Mouse (Mus musculus): ENCODE measurements around the gene Shisa9.
"Not testable (repeated sequence)": the region's sequence is repeated elsewhere in the genome, so short reads cannot be mapped to it uniquely, and the experiment has no call there.

Shisa9 gene

DNA sequence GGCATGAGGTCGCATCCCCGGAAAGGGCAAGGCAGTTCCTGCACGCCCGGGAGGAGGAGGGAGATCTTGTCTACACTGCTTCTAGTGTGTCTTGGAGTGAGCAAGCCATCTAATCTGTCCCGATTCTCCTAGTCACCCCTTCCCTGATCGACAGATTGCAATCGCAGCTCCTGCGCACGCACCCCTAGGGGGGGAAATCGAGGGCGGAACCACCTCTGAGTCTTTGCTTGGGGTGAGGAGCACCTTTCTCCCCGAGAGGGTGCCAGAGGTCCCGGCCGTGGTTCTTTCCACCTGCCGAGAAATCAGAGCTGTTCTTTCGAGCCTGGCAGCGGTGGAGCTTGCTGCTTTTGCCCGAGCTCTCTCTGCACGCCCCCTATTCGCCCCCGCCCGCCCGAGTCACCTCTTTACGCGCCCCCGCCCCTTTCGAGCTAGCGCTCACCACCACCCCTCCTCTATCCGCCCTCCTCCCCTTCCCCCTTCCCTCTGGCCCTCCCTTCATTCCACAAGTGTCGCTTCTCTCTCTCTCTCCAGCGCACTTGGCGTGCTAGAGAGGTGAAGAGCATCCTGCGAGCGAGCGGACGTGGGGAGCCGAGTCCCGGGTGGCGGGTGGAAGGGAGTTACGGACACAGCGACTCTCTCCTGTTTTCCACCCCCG is at the start of gene Shisa9:
Gene Shisa9 (plus strand): TSS at position 498 of the 655 bp plus-strand sequence.
- peak; percentile 82 for DNase-seq (ENCODE audit: low read depth, low spot score)

DNA sequence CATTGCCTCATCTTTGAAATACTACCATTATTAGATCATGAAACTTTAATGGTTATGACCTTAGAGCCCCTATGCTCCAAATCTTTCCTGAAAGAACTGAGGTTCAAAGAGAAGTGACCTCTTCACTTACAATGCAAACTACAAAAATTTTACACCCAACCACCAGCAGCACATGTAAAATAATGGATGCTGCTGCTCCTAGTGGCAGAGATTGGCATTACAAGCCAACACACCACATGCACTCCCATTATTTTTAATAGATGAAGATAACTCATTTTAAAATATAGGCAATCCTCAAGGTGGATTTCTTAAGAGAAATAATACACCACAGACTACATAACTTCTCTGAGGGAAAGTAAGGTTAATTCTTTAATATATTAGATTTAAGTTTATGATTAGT is 43.4 kb upstream of the Shisa9 start:
- peak; percentile 63 for DNase-seq (ENCODE audit: low read depth, low spot score)

DNA sequence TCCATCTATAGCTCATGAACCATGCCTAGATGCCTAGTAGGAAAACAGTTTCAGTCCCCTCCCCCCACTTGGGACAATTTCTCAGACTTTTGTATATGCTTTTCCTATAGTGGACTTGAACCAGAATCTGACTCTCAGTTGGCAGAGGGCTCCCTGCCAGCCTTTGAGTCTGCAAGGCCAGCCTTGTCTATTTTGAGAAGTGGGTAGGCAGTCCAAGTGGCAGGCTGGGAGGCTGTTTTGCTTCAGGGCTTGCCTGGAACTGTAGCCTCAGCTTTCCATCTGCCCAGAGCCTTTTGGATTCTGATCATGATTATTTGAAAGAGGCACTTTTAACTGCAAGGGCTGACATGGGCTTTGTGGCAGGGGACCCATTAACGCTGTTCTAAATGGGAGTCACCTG is 23.2 kb upstream of the Shisa9 start:
- peak; percentile 72 for DNase-seq (ENCODE audit: low read depth, low spot score)

DNA sequence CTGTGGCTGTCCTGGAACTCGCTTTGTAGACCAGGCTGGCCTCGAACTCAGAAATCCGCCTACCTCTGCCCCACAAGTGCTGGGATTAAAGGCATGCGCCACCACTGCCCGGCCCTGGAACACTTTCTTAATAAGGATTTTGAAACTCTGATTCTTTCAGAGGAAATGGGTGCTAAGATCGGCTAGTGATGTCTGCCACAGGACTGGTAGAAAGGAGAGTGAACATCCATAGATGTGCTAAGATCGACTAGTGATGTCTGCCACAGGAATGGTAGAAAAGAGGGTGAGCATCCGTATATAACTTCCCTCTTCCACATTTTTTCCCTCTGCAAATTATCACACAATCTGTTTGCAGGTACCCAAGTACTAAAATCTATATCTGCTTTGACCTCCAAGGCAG is 17.9 kb upstream of the Shisa9 start:
- no peak for DNase-seq (ENCODE audit: low read depth, low spot score)

DNA sequence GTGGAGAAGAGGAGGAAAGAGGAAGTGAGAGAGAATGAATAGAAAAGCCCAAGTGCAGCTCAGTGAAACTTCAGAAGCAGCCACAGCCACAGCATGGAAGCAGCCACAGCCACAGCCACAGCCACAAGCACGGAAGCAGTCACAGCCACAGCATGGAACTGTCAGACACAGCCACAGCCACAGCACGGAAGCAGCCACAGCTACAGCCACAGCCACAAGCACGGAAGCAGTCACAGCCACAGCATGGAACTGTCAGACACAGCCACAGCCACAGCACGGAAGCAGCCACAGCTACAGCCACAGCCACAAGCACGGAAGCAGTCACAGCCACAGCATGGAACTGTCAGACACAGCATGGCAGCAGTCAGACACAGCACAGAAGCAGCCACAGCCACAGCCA is 17.1 kb upstream of the Shisa9 start:
- not testable (repeated sequence) for DNase-seq (ENCODE audit: low read depth, low spot score)

DNA sequence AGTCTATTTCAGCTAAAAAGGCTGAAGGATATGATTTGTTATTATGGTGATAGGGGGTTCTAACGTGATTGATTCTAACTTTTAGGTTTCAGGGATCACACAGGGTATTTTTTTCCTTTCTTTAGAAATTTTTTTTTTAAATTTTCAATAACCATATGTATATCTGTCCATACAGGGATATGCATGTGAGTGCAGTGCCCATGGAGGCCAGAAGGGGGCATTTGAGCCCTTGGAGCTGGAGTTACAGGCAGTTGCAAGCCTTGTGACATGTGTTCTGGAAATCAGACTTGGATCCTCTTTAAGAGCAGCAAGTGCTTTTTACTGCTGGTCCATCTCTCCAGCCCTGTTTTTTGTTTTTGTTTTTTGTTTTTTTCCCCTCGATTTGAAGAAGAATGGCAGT is 16.3 kb upstream of the Shisa9 start:
- DNase-seq (ENCODE audit: low read depth, low spot score): no peak

DNA sequence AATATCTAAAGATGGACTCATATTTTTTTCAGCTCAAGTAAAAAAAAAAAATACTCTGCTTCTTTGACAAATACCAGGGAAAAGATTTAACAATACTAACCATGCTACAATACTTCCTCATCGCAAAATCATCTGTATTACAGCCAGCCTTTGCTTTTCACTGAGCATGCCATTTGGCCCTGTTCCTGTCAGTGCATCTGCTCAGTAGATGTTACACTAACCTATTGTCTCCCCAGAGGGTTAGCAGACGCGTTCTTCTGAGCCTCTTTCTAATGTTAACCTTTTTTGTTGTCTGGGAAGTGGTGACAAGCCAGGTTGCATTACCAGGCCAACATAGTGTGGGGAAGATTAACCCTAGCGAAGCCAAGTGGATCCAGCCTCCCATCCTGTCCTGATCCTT is 10.2 kb upstream of the Shisa9 start:
- peak; percentile 25 for DNase-seq (ENCODE audit: low read depth, low spot score)

DNA sequence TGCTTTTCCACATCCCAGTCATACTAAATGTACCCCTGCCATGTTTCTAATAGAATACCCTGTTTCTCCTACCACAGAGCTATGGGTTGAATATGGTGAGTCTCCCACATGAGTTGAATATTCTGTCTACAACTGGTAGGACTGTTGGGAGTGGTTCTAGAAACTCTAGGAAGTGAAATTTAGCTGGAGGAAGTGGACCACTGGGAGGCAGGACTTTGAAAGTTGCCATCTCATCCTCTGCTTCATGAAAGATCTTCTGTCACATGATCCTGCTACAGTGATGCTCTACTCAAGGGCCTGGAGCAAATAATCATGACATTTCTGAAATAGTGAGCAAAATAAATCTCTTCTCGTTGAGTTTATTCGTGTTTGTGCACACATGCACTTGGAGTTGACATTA is 7.2 kb upstream of the Shisa9 start:
- DNase-seq (ENCODE audit: low read depth, low spot score): no peak

DNA sequence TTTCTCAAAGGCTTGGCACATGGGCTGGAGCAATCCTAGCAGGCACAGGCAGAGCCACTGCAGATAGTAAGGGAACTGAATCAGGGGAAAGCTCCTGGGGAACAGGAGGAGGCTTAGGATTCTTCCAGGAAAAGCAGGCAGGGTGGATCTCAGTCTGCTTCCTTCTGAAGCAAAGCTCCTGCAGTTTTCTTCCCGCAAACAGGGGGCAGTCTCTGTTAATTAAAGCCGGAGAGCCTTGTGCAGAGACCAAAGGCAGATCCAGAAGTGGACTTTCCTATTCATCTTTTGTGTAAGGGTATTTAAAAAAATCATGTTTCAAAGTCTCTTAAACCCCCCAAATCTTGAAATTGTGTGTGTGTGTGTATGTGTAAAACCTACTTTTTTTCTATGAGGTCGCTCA is 3.1 kb upstream of the Shisa9 start:
- peak; percentile 83 for DNase-seq (ENCODE audit: low read depth, low spot score)

DNA sequence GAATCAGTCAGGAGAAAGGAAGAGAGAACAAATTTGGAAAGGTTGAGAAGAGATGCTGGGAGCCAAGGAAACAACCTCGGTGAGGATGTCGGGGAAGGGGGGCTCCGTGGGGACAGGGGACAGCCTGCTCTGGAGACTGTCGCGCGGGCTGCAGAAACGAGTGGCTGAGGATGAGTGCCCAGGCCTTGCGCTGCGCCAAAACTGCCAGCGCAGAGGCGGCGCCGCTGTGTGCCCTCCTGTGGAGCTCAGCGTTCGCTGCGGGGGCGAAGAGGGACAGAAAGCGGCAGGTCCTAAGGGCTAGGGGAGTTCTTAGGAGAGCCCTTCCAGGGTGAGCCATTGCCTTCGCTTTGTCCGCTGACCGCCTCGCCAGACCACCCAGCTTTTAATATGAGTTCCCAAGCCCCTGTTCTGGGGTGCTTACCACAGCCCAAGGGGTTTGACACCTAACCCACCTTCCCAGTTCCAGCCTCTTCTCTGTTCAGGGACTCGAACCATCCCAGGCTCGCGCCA is 752 bp upstream of the Shisa9 start:
- peak; percentile 70 for DNase-seq (ENCODE audit: low read depth, low spot score)

DNA sequence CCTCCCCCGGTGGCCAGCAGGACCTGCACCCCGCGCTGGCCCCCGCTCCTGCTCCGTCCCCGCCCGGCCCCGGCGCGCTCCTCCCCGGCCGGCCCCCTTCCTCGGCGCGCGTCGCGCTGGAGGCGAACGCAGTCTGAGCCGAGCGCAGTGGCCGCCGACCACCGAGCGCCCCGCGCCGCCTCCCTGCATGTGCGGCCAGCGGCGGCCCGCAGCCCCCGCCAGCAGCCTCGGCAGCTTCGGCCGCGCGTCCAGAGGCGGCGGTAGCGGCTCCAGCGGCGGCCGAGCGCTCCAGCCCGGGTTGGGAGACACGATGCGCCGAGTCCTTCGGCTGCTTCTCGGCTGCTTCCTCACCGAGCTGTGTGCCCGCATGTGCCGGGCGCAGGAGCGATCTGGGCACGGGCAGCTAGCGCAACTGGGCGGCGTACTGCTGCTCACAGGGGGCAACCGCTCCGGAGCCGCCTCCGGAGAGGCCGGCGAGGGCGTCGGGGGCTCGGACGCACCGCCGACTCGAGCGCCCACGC is 418 bp downstream of the Shisa9 start:
- peak; percentile 45 for DNase-seq (ENCODE audit: low read depth, low spot score)

DNA sequence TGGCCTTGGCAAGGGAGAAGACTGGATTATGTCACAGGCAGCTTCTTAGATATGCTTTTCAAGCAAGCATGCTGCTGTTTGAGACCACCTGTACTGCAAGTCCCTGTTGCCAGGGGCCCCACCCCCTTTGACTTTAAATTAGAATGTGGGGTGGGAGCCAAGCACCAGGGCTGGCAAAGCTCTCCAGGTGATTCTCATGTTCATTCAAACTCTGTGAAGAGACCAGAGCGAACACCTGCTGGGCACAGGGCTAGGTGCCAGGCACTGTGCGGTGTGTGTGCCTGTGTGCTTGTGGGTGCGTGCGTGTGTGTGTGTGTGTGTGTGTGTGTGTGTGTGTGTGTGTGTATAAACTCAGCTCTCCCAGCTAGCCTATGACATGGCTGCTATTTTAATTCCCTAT is 3.1 kb downstream of the Shisa9 start:
- peak; percentile 24 for DNase-seq (ENCODE audit: low read depth, low spot score)

DNA sequence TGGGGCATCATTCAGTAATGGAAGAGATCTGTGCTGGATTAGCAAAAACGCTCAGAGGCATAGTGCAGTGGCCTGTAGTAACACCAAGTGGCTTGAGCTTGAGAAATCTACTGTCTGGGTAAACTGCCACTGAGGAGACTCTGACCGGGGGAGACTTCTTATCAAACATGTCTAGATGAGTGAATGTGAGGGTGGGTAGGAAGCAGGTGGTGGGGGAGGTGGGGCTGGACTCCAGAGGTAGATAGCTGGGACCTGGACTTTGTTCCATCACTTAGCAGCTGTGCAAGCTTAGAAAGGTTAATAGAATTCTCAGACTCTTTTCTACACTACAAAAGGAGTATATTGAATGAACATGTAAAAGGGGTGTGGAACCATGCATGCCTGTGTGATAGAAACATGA is 21.3 kb downstream of the Shisa9 start:
- no peak for DNase-seq (ENCODE audit: low read depth, low spot score)

DNA sequence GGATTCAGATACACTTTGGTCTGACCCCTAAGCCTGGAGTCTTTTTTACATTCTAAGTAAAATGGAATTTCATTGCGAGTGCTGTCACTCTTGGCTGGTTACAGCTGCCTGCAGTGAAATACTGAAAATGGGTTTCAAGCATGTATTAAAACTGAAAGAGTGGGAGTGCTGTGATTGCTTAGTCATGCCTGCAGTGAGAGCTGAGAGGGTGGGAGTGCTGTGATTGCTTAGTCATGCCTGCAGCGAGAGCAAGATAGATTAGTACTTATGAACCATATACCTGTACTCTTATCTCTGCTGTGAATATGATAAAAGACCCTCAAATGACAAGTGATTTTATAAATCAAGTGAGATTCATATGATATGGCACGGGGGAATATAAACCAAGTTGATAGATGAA is 26.2 kb downstream of the Shisa9 start:
- DNase-seq (ENCODE audit: low read depth, low spot score): peak; percentile 67

DNA sequence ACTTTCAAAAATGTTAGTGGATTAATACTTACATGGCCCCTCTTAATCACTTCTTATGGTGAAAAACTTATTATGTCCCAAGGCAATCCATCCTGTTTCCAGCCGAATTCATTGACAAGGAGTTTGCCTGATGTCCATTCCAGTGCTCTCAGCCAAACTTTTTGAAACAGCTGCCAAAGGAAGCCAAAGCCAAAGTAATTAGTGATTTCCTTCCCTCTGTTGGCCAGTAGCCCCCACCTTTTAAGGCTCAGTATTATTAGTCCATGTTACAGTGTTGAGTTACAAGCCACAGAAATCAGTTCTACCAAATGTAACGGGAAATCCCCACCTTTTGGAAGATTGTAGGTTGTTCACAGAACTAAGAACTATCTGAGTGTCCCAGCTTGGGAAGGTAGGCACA is 28.8 kb downstream of the Shisa9 start:
- DNase-seq (ENCODE audit: low read depth, low spot score): no peak

DNA sequence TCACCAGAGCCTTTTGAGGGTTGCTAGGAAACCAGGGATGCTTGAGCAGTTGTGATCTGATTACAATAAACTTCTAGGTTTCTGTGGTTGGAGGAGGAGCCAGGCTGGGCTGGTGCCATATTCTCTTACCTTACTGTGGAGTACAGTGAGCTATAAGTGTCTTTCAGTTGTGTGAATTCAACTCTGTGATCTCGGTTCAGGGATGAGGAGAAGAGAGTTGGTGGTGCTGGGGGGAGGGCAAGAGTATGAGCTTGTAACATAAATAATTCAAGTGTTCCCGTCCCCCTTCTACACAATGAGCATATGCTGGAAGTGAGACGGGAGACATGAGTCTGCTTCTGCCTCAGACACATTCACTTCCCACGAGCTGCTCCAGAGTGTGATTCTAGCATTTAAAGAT is 30.6 kb downstream of the Shisa9 start:
- DNase-seq (ENCODE audit: low read depth, low spot score): peak; percentile 88

DNA sequence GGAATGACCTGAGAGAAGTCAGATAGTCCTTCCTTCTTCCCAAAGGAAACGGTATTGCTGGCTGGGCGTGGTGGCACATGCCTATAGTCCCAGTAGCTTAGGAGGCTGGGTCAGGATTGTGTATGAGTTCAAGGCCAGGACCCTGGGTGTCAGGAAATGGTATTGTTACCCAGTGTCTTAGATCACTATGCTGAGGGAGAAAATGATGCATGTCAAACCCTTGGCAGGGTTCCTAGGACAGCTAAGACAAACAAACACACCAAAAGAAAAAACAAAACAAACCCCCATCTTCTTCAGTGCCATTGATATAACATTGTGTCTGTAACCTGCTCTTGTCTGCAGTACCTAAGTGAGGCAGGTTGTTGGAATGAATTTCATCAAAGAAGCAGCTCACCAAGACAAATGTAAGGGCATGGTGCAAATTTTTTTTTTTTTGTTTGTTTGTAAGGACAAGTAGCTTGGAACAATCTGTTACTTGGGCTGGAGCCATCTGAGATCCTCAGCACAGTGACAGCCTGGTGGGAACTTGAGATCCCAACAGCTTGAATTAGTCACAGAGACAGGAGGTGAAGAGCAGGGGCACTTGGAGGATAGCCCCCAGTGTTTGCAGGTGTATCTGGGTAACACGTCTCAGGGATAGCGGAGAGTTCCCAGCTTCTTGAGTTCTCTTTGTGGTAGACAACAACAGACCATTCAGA is 34.2 kb downstream of the Shisa9 start:
- peak; percentile 60 for DNase-seq (ENCODE audit: low read depth, low spot score)

DNA sequence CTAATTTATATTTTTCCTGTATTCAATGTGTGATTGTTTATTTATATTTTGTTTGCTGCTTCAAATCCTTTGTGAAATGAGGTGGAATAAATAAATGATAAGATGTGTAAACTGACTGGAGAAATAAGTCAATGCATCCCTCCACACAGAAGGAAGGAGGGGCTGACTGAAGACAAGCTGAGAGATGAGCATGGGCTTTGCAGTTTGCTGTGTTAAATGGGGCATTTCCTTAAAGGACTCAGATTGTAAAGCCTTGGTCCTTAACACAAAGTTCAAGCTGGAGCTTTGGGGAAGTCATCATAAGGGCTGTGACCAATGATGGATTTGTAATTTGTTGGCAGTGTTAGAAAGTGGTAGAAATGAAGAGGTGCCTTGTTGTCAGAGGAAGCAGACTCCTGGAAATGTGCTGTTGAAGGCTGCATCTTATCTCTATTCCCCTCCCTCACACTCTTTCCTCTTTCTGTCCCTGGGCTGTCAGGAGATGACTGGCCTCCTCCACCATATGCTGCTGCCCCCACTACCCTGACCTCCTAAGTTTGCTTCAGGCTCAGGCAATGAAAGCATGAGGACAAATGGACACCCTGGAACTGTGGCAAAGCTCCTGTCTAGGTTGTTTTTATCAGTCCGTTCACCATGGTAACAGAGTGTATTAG is 36.3 kb downstream of the Shisa9 start:
- DNase-seq (ENCODE audit: low read depth, low spot score): no peak

DNA sequence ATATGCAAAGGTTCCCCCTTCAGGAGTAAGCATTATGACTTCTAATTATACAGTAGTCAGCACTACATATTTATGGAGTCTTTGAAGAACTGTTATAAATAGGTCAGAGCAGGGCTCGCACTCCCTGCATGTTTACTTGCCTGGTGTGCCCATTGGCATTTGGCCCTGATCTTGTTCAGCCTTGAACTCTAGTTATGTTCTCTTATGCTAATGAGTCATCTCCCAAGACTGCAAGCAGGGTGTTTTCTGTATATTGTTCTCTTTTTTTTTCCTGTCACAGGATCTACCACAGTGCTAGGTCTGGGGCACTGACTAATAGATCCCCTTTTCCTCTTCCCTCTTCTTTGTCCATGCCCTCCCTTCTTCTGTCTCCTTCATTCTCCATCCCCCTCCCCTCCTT is 48.5 kb downstream of the Shisa9 start:
- DNase-seq (ENCODE audit: low read depth, low spot score): peak; percentile 43

DNA sequence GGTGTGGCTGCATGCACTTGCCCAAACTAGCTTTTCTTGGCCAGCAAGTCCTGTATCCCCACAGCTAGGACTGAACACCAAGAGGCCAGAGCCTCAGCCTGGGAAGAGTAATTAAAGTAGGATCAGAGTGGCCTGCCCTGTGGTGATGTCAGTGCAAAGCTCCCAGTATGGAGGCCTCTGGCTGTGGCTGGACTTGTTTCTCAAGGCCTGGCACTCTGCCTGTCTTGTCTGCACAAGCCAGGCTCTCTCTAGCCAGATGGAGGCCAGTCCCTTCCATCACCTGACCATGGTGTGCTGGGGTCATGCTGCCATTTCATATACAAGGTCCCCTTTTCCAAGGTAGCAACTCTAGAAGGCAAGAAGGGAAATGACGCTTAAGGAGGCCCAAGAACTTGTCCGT is 51.0 kb downstream of the Shisa9 start:
- DNase-seq (ENCODE audit: low read depth, low spot score): no peak

DNA sequence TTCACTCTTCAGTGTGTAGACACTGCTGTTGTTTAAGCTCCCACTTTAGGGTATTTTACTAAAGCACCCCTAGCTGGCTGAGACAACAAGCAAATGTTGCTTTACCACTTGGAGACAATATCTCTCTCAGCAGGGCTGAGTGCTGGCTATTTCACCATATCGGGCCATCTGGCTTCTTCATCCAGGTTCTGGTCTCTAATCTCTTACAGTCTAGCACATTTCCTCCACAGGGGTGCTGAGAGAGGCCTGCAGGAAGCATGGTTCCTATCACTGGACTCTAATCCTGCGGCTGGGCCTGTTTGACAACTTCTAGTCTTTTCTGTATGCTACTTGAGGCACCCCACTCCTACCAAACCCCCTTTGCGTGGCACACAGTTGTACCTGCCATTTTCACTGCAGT is 51.7 kb downstream of the Shisa9 start:
- no peak for DNase-seq (ENCODE audit: low read depth, low spot score)

DNA sequence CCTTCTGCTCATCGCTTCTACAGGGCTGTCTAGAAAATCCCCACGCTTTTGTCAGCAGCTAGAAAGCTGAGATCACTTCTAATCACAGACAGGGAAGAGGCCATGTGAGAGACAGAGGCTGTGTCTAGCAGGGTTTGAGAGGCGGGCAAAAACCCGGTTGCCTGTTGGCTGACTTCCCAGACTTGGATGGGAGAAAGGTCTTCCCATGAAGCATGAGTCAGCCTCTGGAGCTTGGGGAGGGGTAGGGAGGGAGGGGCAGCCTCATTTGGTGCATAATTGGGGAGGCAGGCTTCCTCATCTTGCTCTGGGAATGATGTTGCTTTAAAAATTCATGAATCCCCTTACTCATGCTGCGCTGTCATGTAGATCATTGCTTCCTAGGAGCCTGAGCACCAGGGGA is 57.0 kb downstream of the Shisa9 start:
- DNase-seq (ENCODE audit: low read depth, low spot score): peak; percentile 88

DNA sequence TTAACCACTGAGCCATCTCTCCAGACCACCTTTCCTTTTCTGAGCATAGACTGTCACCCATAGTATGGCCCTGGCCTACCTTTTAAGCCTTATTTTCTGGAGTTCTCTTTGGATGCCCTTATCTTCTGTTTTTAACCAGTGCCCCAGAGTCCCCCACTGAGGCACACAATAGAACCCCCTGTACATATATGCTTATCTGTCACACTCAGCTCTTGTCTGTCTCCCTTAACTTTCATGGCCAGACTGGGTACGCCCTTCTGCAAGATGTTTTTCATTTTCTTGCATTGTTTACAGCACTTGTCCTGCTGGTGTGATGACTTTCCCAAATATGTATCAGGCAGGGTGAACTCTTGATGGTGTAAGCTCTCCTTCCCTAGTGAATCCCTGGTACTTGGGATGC is 68.1 kb downstream of the Shisa9 start:
- DNase-seq (ENCODE audit: low read depth, low spot score): no peak

Measured in brain, adult 2 months (tissue).